Mouse (Mus musculus) urinary bladder, postnatal 36 days (tissue): ENCODE results near the gene Tas1r3.

Source experiments
- DNase-seq, 2 experiments: peaks; one replicate each; pipeline ENCODE4 v3.0.0; 2022; ENCODE audit warnings: low spot score in 2 of 2, mixed read lengths in 1 of 2

The Tas1r3 gene

GRCm38 (mm10) chr4:155841651-155842270 is 21.4 kb downstream of the Tas1r3 start:
- peak in 1 of 2 experiments; percentile 0 for DNase-seq

- peak in 1 of 2 experiments; percentile 60 for DNase-seq
Measured at GRCm38 (mm10) chr4:155841003-155841454, 22.1 kb downstream of the Tas1r3 start.

GRCm38 (mm10) chr4:155840076-155841002 is 22.8 kb downstream of the Tas1r3 start:
- DNase-seq, result no peak

GRCm38 (mm10) chr4:155839483-155839910 is 23.7 kb downstream of the Tas1r3 start, which contains the start of gene Mxra8:
TSS of gene Mxra8 (plus strand) at chr4:155839680.
- DNase-seq, result peak; percentile 61 to 87

- DNase-seq, result no peak
Measured at GRCm38 (mm10) chr4:155838187-155839153, 24.7 kb downstream of the Tas1r3 start.

- DNase-seq, result no peak
Measured at GRCm38 (mm10) chr4:155837404-155838010, 25.7 kb downstream of the Tas1r3 start.

- DNase-seq, result peak; percentile 64 to 82
Measured at GRCm38 (mm10) chr4:155833836-155834235, 29.3 kb downstream of the Tas1r3 start.

GRCm38 (mm10) chr4:155833234-155833633 is 29.9 kb downstream of the Tas1r3 start:
- DNase-seq, result no peak

- no peak for DNase-seq
Measured at GRCm38 (mm10) chr4:155832321-155832720, 30.8 kb downstream of the Tas1r3 start.

GRCm38 (mm10) chr4:155831831-155832230 is 31.3 kb downstream of the Tas1r3 start:
- DNase-seq, result no peak

GRCm38 (mm10) chr4:155831205-155831766 is 31.9 kb downstream of the Tas1r3 start, which contains the start of gene Aurkaip1:
TSS of gene Aurkaip1 (plus strand) at chr4:155831272.
- DNase-seq, result peak; percentile 89 to 95

- DNase-seq, result no peak
Measured at GRCm38 (mm10) chr4:155830596-155830995, 32.6 kb downstream of the Tas1r3 start.

- DNase-seq, result no peak
Measured at GRCm38 (mm10) chr4:155829866-155830265, 33.3 kb downstream of the Tas1r3 start.

GRCm38 (mm10) chr4:155823443-155823842 is 39.7 kb downstream of the Tas1r3 start:
- no peak for DNase-seq

GRCm38 (mm10) chr4:155821025-155821424 is 42.1 kb downstream of the Tas1r3 start:
- DNase-seq, result no peak

GRCm38 (mm10) chr4:155817533-155817932 is 45.6 kb downstream of the Tas1r3 start:
- DNase-seq, result no peak

GRCm38 (mm10) chr4:155812665-155813181 is 50.4 kb downstream of the Tas1r3 start:
- no peak for DNase-seq

- DNase-seq, result peak; percentile 89 to 94
Measured at GRCm38 (mm10) chr4:155811929-155812664, 51.1 kb downstream of the Tas1r3 start, which contains the start of gene Ccnl2. TSS of gene Ccnl2 (plus strand) at chr4:155812489.
